Mouse (Mus musculus) urinary bladder, postnatal 14 days (tissue): ENCODE data around the gene Gcn1l1.
A peak's percentile ranks its signal among the peaks of the same experiment; 100 is the strongest.
"Not testable (repeated sequence)": the region's sequence is repeated elsewhere in the genome, so short reads cannot be mapped to it uniquely, and the experiment has no call there.

Source experiments
- DNase-seq: peaks from one replicate; pipeline ENCODE4 v3.0.0; 2021; ENCODE audit warnings: low spot score

Gcn1l1 gene

GRCm38 (mm10) chr5:115559237-115560101, 5.6 kb upstream of the Gcn1l1 start, which contains the start of gene Rplp0:
Gene Rplp0 (plus strand): TSS chr5:115559467.
- DNase-seq = peak; percentile 99

GRCm38 (mm10) chr5:115560336-115560905, 4.6 kb upstream of the Gcn1l1 start:
- no peak for DNase-seq

GRCm38 (mm10) chr5:115563771-115564585, 1.1 kb upstream of the Gcn1l1 start:
- DNase-seq = no peak

- DNase-seq = no peak
Observed at GRCm38 (mm10) chr5:115565403-115565802, 349 bp downstream of the Gcn1l1 start.

DNA sequence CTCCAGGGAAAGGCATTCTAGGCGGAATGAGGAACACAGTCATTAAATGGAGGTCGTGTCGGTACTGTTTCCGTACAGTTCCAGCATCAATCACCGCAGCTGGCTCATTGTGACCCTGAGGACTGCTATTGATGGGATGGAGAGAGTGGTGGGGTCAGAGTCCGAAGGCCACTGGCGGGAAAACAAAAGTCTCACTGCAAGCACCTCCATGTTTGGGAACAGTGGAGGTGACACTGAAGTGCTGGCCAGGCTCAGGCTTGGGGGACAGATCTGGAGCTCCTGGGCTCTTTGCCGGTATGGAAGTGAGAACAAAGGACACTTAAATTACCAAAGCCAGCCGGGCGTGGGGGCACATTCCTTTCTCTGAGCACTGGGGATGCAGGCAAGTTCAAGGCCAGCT, 3.6 kb downstream of the Gcn1l1 start:
- DNase-seq = no peak

DNA sequence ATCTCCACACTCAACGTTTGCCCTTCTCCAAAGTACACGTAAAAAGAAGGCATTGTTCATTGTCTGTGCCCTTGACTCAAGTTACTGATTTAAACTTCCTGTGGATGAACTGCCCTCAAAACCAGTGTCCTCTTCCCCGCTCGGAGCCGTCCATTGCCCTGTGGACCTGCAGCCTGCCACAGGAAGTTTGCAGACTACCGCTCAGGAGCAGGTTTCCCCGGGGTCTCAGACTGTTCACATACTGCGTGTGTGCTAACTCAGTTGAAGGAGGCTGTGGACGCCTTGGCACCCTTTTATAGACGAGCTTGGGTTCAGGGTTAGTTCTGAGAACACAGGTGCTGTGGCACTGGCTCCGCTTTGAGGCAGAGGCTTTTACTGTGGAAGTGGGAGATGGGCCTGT, 4.3 kb downstream of the Gcn1l1 start:
- no peak for DNase-seq

DNA sequence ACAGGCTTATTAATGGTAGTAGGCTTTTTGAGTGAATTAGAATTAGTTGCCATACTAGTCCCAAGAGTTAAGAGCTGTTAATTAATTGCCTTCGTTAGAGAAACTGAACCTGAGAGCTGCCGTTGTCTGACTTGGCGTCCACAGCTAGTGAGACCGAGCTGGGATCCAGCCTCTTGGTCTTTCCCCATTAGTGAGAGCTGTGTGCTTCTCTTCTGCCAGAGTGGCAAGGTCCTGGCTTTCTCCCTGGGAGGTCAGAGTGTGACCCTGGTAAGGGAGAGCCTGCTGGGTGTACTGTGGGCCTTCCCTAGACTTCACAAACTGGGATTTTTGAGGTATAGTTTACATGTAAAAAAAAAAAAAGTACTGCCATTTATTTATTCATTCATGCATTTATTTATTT, 4.7 kb downstream of the Gcn1l1 start:
- no peak for DNase-seq

- no peak for DNase-seq
Observed at GRCm38 (mm10) chr5:115571086-115571485, 6.0 kb downstream of the Gcn1l1 start.

- peak; percentile 42 for DNase-seq
Observed at GRCm38 (mm10) chr5:115572679-115573535, 7.9 kb downstream of the Gcn1l1 start.

DNA sequence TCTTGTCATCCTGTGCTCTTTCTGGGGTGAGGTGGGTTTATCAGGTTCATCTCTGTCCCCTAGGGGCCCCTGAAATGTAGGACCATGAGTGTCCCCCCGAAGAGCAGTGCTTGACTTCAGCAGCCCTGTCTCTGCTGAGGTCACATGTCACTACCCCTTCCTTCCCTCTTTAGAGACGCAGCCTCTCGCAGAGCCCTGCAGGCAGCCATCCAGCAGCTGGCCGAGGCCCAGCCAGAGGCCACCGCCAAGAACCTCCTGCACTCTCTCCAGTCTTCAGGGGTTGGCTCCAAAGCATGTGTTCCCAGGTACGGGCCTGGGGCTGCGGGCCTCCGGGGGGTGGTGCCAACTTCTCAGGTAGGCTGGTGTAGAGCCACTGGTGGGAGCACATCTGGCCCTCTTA, 9.9 kb downstream of the Gcn1l1 start:
- peak; percentile 38 for DNase-seq

DNA sequence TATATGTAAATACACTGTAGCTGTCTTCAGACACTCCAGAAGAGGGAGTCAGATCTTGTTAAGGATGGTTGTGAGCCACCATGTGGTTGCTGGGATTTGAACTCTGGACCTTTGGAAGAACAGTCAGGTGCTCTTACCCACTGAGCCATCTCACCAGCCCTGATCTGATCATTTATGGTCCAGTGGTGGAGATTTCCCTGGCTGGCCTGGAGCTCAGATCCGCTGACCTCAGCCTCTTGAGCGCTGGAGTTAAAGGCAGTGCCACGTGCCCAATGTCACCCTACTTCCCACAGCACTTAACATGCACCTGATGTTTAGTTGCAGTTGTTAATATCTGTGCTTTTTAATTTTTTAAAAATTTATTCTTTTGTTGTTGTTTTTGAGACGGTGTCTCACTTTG, 12.6 kb downstream of the Gcn1l1 start:
- not testable (repeated sequence) for DNase-seq

DNA sequence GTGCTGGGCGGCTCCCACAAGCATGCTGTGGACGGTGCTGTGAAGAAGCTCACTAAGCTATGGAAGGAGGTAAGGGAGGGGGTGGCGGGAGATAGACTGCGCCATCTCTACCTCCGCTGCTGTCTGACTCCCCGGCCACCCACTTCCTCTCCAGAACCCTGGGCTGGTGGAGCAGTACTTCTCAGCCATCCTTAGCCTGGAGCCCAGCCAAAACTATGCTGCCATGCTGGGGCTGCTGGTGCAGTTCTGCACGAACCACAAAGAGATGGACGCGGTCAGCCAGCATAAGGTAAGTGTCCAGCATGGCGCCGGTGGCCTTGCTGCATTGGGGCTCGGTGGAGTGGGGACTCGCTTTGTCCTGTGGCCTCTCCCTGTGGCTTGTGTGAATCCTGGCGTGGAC, 13.9 kb downstream of the Gcn1l1 start:
- no peak for DNase-seq

GRCm38 (mm10) chr5:115579363-115579762, 14.3 kb downstream of the Gcn1l1 start:
- no peak for DNase-seq

- DNase-seq = no peak
Observed at GRCm38 (mm10) chr5:115580229-115581001, 15.4 kb downstream of the Gcn1l1 start.

GRCm38 (mm10) chr5:115581662-115582061, 16.6 kb downstream of the Gcn1l1 start:
- no peak for DNase-seq

- no peak for DNase-seq
Observed at GRCm38 (mm10) chr5:115585616-115586015, 20.6 kb downstream of the Gcn1l1 start.

DNA sequence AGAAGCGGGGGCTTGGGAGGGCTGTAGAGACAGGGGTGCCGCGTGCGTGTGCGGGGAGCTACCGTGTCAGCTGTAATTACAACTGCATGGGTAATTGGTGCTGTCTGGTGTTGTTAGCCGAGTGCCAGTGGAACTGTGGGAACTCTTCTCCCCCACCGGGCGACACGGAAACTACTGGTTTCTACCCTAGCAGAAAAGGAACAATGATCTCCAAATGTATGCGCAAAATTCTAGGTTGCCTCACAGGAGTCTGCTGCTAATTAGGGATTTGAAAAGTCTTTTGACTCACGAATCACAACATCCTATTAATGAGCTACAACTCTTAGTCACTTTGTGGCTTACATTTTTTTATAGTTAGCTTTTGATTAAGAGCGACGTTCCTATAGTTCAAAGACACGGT, 21.1 kb downstream of the Gcn1l1 start:
- no peak for DNase-seq

GRCm38 (mm10) chr5:115586780-115587179, 21.7 kb downstream of the Gcn1l1 start:
- DNase-seq = no peak

DNA sequence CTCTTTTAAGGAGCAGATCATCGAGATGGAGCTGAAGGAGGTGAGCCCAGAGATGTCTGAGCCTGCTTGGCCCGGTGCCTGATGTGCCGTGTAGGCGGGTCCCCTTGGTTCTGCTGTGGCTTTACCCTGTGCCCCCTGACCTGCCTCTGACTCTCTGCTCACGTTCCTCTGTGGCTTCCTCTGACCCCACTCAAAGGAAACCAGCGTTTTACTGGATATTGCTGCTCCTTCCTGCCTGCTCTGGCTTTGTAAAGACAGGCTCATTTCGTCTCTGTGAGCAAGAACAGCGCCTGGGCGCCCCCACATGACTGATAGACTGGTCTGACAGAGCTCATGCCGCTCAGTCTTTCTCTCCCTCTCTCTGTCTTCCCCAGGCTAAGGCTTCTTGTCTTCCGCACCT, 26.0 kb downstream of the Gcn1l1 start:
- no peak for DNase-seq

- no peak for DNase-seq
Observed at GRCm38 (mm10) chr5:115591506-115591905, 26.5 kb downstream of the Gcn1l1 start.

- no peak for DNase-seq
Observed at GRCm38 (mm10) chr5:115603561-115603960, 38.5 kb downstream of the Gcn1l1 start.
